Mouse (Mus musculus) cortical plate, adult 2 months (tissue): ENCODE data around the gene A3galt2.

Source experiments
- CTCF ChIP-seq: fragments of 200-500 bp; IDR thresholded peaks from 2 replicates; pipeline ENCODE4 v1.5.1; 2011; ENCODE audit warnings: mild to moderate bottlenecking, control low read depth, low read length; ENCODE audit not compliant: insufficient read depth; ENCODE audit errors: extremely low read depth
- POLR2A ChIP-seq: fragments of 200-500 bp; IDR thresholded peaks from 2 replicates; pipeline ENCODE4 v1.6.1; 2011; ENCODE audit warnings: mild to moderate bottlenecking, low read length, control low read depth; ENCODE audit not compliant: insufficient read depth; ENCODE audit errors: extremely low read depth

- TF ChIP-seq CTCF, result no peak
- TF ChIP-seq POLR2A, result no peak
Observed at GRCm38 (mm10) chr4:128729033-128729708, 26.0 kb upstream of the A3galt2 start.
